Mouse (Mus musculus): ENCODE measurements around the gene Aurkb.

Aurkb gene

DNA sequence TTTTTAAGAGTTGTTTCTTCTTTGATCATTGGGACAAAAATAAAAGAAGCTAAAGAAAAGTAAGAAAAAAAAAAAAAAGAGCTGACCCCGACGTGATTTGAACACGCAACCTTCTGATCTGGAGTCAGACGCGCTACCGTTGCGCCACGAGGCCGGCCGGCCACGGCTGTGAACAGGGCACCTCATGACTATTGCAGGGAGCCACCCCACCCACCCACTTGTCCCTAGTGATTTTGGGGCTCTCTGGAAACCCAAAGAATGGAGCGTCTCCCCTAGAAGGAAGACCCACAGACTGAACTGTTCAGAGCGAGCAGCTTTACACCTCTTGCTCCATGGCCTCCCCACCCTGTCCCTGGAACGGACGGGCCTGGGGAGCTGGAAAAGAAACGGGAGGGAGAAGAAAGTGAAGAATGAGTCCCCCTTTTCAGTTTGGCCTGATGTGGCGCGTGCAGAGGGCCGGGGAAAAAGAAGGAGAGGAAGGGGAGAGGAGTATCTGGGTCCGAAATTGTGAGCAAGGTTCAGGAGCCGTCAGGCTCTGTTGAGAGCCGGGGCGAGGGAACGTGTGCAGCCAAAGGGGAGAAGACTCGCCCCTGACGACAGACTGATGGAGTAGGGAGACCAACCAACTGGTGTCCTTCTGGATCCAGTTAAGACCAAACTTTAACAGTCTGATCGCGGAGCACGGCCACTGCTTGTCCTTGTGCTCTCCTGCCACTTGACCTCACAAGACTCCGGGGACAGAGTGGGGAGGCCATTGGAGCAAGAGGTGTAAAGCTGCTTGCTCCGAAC lies 18.2 kb downstream of the Aurkb start:
- CTCF ChIA-PET, result interaction anchor here (0.6 to 1.8 kb wide), 6 partner anchors 21 to 138 kb away, joined by 3 to 8 read pairs (median 4); no protein-coding TSS in a partner anchor

DNA sequence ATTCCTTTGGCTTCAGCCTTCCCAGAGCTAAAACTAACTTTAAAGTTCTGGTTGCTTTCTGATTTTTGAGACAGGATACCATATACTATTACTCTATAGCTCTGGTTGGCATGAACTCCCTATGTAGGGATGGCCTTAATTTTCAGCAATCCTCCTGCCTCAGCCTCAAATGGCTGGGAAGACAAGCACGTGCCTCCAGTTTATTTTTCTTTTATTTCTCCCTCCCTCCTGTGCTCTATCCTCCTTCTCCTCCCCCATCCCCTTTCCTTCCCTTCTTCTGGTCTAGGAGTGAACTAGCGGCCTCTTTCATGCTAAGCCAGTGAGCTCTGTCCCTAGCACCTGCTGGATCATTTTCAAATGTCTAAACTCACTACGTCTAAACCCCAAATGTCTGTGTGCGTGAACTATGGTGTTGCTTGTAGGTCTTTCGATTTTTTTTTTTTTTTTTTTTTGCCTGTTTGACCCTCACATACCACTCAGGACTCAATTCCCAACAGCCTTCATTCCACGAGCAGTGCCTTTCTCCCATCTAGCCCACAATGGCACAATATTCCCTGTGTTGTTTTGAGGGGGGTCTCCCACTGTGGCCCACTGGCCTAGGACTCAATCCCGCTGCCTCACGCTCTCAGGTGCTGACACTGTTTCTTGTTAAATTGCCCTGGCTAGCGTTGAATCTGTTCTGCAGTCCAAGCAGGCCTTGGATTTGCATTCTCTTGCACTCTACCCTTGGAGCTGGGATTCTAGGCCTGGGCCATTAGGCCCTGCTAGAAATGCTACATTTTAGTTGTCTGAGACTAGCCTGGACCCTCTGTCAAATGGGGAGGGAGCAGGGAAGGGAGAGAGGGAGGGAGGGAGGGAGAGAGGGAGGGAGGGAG lies 19.0 kb downstream of the Aurkb start:
- CTCF ChIA-PET, result interaction anchor here (1.0 to 1.4 kb wide), 2 partner anchors 36 to 59 kb away, joined by 3 to 5 read pairs; no protein-coding TSS in a partner anchor

DNA sequence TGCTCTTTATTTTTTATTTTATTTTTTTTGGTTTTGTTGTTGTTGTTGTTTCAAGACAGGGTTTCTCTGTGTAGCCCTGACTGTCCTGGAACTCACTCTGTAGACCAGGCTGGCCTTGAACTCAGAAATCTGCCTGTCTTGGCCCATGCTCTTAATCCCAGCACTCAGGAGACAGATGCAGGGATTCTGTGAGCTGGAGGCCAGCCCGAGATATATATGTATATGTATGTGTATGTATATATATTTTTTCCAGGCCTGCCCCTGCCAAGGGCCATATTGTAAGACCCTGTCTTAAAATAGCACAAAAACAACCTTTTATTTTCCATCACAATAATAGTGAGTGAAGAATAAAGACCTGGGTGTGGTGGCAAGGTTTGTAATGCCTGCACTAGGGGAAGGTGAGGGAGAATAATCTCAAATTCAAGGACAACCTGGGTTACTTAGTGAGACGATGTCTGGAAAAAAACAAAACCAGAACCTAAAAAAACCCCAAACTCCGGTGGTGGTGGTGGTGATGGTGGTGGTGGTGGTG lies 20.0 kb downstream of the Aurkb start:
- CTCF ChIA-PET, result interaction anchor here (0.8 to 1.4 kb wide), 2 partner anchors 19 to 35 kb away, joined by 3 to 13 read pairs; no protein-coding TSS in a partner anchor

DNA sequence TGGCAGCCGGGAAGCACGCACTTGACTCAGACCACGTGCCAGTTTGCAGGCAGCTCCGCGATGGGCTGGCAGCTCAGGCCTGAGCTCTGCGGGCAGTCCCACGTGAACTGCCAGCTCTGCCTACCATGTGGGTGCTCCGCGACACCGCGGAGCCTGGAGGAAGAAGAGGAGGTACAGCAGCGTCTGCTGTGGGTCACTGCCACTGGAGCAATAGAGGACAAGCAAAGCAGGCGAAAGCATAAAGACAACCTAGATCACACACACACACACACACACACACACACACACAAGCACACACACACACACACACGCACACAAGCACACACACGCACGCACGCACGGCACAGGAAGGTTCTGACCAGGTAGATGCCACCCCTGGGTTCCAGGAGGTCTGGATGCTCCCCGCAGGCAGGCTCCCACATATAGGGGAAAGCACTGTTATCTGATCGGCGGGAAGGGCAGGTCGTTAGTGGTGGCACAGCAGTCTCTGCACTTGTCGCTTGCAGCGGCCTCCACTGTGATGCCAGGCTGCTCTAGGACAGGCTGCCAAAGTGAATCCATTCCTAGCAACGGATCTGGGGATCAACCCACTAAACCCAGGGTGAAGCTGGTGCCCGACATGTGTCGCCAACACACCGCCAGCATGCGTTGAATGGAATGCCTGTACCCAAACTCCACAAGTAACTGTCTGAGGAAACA lies 20.9 kb downstream of the Aurkb start:
- CTCF ChIA-PET, result interaction anchor here (0.8 to 2.0 kb wide), 4 partner anchors 20 to 84 kb away, joined by 3 to 13 read pairs (median 4); partner anchors contain the start of gene 9130213A22Rik

DNA sequence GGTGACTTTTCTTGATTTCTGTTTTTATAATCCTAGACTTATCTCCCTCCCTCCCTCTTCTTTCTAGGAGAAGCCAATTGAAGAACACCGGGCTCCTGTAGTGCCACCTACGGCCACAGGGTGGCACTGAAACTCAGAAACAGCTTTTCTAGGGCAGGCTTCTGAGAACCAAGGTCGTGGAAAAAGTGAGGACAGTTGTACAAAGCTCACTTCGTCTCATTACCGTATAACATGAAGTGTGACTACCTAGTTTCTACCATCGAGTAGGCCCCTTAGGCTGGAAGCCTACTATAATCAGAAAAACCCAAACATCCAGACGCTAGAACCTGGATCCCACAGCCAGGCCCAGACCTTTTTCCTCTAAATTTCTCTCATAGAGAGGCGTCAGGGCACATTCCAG lies 21.5 kb downstream of the Aurkb start:
- CTCF ChIA-PET, result interaction anchor here (0.7 to 2.0 kb wide), 6 partner anchors 10 to 83 kb away, joined by 3 to 5 read pairs (median 4); partner anchors contain the start of gene 9130213A22Rik

DNA sequence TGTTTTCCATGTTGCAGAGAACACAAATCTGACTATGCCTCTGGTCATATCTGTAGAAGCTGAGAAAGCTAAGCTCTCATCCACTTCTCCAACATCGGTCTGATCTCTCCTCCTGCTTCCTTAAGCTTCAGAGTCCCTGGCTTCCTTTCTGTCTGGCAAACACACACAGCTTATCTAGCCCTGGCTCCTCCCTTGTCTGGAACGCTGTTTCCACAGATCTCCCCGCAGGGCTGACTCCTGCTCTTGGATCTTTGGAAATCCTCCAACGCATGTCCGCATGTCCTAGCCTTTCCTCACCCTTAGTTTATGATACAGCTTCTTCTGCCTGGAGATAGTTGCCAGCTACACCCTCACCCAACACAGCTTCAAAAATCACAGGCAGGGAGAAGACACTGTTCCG lies 22.2 kb downstream of the Aurkb start:
- CTCF ChIA-PET, result interaction anchor here (0.6 to 2.0 kb wide), 6 partner anchors 9 to 60 kb away, joined by 3 to 5 read pairs (median 4); partner anchors contain the start of gene 9130213A22Rik

DNA sequence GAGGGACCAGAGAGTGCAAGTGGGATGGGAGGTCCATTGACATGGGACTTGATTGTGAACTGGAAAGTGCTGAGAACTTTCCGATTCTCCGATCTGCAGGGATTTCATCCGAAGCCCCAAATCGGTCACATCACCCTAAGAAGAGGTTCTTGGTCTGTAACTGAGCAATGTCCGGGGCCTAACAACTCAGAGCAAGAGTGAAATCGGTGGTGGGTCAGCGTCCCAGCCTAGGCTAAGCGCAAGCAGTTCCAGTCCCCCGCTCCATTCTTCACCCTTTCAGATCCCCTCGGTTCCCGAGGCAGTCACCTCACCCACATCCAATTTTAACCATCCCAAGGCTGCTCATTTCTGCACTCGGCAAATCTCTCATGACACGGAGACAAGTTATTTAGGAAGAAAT lies 24.6 kb downstream of the Aurkb start:
- CTCF ChIA-PET, result interaction anchor here (1.0 to 1.3 kb wide), 3 partner anchors 18 to 53 kb away, joined by 3 to 11 read pairs (median 3); partner anchors contain the start of gene 9130213A22Rik

DNA sequence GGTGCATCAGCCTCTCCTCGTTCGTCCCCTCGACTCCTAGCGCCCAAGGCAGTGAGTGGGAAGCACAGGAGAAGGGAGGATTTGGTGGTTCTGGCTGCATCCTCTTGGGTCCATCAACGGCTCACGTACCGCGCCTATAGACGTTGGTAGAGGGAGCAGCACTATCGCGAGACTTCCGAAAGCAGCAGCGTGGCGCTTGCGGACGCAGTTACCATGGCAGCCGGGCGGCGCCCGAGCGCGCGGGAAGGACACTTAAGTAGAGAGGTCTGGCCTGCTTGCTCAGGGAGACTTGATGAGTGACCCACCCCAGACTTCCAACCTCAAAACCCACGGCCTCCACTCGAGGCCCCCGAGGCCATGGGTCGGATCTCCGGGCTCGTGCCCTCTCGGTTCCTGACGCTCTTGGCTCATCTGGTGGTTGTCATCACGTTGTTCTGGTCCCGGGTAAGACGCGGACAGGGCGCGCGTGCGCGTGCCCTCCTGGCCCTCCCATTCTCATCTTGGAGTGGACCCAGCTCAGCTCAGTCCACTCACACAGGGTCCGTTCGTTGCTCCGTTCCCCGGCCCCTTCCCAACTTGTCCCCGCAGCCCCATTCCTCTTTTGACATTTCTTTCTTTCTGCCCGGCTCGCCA lies 25.3 kb downstream of the Aurkb start, which contains the start of gene Tmem107:
Gene Tmem107, plus strand, starts transcription at position 217 of the 633 bp plus-strand sequence.
- CTCF ChIA-PET, result interaction anchor here (1.0 to 1.6 kb wide), 3 partner anchors 17 to 52 kb away, joined by 3 to 4 read pairs (median 3); partner anchors contain the start of gene 9130213A22Rik

DNA sequence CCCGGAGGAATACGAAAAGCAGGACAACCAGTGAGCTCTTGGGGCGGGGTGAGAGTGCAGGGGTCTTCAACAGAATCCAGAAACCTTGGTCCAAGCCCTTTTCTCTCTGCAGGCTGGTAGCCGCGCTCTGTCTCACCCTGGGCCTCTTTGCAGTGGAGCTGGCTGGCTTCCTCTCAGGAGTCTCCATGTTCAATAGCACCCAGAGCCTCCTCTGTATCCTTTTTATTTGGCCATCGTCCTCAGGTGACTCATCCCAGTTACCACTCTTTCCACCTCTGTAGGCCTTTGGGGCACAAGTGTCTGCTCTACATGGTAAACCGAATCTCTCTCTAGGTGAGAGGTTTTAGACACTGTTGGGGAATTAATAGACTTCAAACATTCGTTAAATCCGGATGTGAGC lies 25.8 kb downstream of the Aurkb start:
- CTCF ChIA-PET, result interaction anchor here (1.6 kb wide), 1 partner anchor 18 kb away, joined by 4 read pairs; no protein-coding TSS in a partner anchor

DNA sequence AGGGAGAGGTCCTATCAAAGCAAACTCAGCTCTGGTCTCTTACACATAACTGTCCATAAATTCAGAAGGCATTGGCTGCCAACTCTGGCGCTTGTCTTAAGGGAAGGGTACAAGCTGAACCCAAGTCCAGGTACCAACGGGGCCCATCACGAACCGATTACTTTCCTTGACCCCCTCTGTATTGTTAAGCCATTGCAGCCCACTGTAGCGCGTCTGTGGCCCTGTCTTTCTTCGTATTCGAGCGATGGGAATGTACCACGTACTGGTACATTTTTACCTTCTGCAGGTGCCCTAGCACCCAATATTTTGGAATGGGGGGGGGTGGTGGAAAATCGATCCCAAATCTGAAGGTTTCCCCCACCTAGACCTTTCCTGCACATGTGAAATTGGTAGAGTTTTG lies 26.8 kb downstream of the Aurkb start:
- CTCF ChIA-PET, result interaction anchor here (0.6 to 1.6 kb wide), 2 partner anchors 17 to 35 kb away, joined by 4 to 6 read pairs; no protein-coding TSS in a partner anchor

DNA sequence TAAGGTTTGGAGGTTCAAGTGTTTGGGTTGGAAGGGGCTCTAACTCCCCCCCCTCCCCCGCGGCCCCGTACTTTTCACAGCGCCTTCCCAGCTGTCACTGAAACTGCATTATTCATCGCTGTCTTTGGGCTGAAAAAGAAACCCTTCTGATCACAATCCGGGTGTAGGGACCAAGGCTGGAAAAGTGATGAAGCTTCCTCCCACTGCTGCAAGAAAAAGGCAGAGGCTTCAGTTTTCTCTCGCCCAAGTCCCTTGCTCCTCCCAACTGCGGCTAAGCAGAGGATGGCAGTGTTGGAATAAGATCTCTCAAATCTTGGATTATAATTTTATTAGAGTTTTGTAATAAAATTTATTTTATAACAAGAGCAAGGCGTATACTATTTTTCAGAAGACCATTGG lies 27.2 kb downstream of the Aurkb start:
- CTCF ChIA-PET, result no interaction called here

DNA sequence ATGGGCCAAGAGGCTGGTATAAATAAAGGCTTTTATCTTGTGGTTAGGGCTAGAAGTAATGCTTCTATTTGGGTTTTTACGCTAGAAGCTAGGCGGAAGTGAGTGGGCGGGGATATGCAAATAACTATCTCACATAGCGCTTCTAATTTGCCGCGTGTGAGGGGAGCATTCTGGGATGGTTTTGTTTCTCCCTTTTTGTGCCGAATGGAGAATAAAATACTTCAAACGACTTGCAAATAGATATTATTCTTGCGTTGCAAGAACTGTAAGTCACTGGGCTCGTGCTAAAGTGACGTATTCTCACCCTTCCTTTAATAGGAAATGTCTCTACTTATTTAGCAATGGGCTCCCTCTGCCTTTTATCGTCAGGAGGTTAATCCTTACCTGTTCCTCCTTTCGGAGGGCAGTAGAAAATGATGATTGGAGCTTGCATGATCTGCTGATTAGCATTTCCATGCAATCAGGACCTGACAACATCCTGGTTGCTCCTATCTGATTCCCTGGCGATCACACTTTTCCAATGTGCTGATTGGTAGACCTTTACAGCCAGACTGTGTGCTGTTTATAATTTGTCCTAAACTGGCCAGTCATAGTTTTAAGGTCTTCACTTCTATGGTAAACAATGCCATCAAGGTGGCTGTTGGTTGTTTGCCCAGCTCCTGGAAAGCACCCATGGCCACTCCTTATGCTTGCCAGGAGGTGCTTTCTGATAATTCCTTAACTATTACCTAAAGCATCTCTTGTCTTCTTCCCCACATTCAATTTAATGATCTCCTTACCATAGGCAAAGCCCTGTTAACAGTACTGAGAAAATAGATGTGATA lies 27.8 kb downstream of the Aurkb start:
- CTCF ChIA-PET, result no interaction called here

DNA sequence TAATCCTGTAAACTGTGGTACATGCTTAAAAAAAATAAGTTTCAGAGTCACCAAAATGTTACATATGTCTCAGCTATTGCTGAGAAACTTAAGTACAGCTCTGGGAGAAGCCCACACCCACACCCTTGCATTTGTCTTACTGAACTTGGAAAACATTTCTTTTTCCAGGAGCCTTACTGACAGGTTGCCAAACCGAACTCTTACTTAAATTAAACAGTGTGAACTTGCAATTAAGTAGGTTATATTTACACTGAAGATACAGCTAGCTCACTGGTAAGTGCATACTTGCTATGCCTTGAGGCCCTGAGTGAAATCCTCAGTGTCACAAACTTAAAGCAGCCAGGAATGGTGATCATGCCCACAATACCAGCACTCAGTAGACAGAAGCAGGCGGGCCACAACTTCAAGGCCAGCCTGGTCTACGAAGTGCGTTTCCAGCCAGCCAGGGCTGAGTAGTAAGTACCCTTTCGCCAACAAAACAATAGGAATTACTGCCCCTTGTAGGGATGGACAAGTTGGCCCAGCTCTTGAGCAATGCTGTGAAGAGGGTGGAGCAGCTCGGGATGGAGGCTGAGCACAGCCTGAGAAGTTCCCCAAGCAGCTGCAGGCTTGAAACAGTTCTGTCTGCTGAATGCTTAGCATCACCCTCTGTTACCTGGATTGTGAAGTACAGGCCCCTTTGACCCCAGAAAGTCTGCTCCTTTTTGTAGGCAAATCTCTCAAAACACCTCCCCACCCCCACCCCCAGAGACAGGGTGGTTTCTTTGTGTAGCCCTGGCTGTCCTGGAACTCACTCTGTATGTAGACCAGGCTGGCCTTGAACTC lies 28.7 kb downstream of the Aurkb start:
- CTCF ChIA-PET, result no interaction called here

DNA sequence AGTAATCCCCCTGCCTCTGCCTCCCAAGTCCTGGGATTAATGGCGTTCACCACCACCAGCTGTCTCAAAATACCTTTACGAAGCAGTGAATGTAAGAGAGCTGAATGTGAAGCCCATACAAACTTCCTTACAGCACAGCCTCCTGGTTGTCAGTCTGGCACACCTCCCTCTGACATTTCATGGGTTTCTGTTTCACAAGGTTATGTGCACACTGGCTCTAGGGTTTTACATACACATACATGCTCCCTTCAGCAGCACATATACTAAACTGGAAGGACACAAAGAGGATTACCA lies 29.3 kb downstream of the Aurkb start:
- CTCF ChIA-PET, result interaction anchor here (0.5 kb wide), 1 partner anchor 48 kb away, joined by 3 read pairs; no protein-coding TSS in a partner anchor

DNA sequence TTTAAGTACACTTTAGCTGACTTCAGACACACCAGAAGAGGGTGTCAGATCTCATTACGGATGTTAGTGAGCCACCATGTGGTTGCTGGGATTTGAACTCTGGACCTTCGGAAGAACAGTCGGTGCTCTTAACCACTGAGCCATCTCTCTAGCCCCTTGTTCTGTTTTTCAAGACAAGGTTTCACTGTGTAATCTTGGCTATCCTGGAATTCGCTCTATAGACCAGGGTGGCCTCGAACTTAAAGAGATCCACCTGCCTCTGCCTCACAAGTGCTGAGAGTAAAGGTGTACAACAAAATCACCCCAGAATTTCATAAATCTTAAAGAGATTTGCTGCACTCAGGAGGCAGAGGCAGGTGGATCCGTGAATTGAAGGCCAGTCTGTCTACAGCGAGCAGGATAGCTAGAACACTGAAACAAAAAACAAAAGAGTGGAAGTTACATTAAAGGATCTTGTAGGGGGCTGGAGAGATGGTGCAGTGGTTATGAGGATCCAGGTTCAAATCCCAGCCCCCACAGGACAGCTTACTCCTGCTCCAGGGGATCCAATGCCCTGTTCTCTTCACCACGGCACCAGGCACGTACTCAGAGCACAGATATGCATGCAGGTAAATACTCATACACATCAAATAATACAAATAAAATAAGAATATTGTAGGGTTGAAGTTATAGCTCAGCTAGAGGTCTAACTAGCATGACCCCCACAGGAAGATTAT lies 30.5 kb downstream of the Aurkb start:
- CTCF ChIA-PET, result interaction anchor here (0.6 to 0.9 kb wide), 2 partner anchors 9 to 1436 kb away, joined by 3 read pairs; no protein-coding TSS in a partner anchor

DNA sequence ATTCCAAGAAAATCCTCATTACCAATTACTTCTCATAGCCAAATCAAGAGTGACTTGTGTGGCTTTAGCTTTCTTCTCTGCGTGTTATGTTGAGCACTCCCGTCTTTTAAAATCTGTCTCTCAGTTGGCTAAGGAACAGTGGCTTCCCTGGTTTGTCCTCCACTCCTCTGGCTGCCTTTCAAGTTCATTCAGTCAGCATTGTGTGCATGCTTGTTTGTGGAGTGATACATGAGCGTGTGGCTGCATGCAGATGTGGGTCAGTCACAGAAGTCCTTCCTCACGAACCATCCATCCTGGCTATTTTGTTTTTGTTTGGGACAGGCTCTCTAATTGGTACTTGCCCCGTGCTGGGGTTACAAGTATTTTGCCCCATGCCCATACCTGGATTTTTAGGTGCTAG lies 31.1 kb downstream of the Aurkb start:
- CTCF ChIA-PET, result interaction anchor here (0.9 kb wide), 1 partner anchor 9 kb away, joined by 3 read pairs; no protein-coding TSS in a partner anchor

DNA sequence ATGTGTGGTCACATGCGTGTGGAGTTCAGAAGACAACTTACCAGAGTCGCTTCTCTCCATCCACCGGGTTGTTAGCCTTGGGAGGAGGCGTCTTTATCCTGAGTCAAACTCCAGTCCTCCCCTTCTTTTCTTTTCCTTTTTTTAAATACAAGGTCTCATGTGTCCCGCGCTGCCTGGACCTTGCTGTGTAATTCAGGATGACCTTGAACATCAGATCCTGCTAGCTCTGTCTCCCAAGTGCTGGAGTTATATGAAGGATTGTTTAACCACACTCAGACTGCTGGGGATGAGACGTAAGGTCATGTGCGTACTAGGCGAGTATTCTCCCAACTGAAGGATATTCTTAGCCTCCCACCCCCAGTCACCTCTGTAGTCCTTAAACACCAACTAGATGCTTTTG lies 31.9 kb downstream of the Aurkb start:
- CTCF ChIA-PET, result no interaction called here

DNA sequence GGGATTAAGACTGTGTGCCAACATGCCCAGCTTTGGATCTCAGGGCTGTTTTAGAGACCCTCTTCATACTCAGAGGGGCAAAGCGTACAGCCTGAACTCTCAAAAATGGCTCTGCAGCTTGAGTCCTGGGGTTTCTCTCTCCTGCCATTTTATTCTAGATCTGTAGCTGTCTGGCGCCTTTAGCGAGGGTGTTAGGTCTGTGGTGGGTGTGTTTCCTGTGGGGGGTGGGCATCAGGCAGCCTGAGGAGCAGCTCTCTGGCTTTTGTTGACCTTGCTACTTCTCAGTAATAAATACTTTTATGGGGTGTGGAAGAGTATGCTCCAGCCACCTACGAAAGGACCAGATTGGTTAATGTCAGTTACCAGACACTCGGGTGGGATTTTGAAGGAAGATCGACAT lies 32.6 kb downstream of the Aurkb start:
- CTCF ChIA-PET, result interaction anchor here (0.8 kb wide), 1 partner anchor 10 kb away, joined by 3 read pairs; no protein-coding TSS in a partner anchor
